Mouse (Mus musculus): ENCODE data around the gene Ccdc138. TPM values are rescaled to one million over a fixed set of nuclear protein-coding genes. Genes with fewer than 3 reads are reported as not detected.
"Not testable (repeated sequence)": the region's sequence is repeated elsewhere in the genome, so short reads cannot be mapped to it uniquely, and the experiment has no call there.

The Ccdc138 gene
- polyA plus RNA-seq, 1 experiment, result 1.0 TPM

DNA sequence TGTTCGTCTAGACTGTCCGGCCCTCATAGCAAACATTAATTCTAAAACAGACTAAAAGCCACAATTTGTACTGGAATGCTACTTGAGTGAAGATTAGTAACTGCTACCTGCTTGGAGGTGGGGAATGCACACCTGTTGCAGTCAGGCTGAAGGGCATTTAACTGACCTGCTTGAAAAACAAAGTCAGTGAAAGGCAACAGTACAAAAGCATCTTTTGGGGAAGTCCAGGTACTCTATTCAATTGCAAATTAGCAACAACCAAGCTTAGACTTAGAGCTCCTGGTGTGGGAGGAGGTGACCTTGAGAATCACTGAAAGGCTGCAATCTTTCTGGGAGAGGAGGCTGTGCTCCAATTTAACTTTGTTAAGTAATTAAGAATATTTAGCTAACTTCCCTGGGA, 34.4 kb downstream of the Ccdc138 start:
- no peaks in the 10 kb centered on the region for H3K27me3 ChIP-seq (replicated peaks; ENCODE audit: control insufficient read depth, insufficient read depth, low read length)
- TF ChIP-seq CTCF (conservative IDR thresholded peaks at IDR 0.05; ENCODE audit: insufficient read depth, insufficient read length, low read depth, low read length), result no peak
- no peak for TF ChIP-seq POLR2A (IDR thresholded peaks at IDR 0.05; ENCODE audit: low read depth, low read length)
- 61% methylated on average over 2 of the region's 2 CpGs for WGBS
- no peak for DNase-seq
- H3K27ac ChIP-seq (ENCODE audit: insufficient read depth, low read depth, low read length), result no peak overlapping the region
- no peaks in the 10 kb centered on the region for H3K36me3 ChIP-seq (ENCODE audit: control insufficient read depth, insufficient read depth, low read length)
- no peaks in the 10 kb centered on the region for H3K4me1 ChIP-seq (ENCODE audit: control insufficient read depth, insufficient read depth, low read length)
- H3K4me3 ChIP-seq (ENCODE audit: insufficient read depth, low read depth, low read length), result no peak overlapping the region

DNA sequence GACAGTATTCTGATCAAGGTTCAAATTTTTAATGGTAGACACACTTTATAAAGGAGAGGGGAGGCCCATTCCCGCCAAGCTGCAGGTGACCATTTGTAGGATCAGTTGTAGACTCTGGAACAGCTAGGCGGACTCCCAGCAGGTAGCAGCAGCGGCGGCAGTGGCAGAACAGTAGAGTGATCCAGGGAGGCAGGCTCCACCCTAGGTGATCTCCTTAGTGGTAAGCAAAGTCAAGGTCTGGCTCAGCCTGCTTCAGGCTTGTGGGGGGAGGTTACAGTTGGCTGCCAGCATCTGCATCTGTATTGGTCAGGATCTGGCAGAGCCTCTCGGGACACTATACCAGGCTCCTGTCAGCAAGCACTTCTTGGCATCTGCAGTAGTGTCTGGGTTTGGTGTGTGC, 38.5 kb downstream of the Ccdc138 start:
- not testable (repeated sequence) for H3K27ac ChIP-seq (ENCODE audit: insufficient read depth, low read depth, low read length); DNase-seq; H3K4me3 ChIP-seq (ENCODE audit: insufficient read depth, low read depth, low read length); H3K4me1 ChIP-seq (ENCODE audit: control insufficient read depth, insufficient read depth, low read length); H3K27me3 ChIP-seq (replicated peaks; ENCODE audit: control insufficient read depth, insufficient read depth, low read length); H3K36me3 ChIP-seq (ENCODE audit: control insufficient read depth, insufficient read depth, low read length)
- WGBS, result 93% methylated on average over 5 of the region's 5 CpGs

DNA sequence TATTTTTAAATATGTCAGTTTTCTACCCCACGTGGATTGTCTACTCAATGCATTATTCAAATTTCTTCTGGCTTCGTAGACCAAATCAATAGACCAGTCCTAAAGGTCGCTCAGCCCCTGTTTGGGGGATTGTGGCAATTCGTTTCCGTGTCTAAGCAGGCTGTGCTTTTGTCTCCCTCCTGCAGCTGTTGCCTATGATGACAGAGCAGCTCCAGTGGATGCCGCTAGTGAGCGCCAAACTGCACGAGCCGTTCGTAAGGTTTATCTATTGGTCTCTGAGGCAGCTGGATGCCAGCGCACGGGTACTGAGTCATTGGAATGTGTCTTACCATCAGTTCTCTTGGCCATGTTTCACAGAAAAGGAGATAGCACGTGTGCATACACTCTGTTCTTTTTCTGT, 42.9 kb downstream of the Ccdc138 start:
- WGBS, result 86% methylated on average over 13 of the region's 13 CpGs

DNA sequence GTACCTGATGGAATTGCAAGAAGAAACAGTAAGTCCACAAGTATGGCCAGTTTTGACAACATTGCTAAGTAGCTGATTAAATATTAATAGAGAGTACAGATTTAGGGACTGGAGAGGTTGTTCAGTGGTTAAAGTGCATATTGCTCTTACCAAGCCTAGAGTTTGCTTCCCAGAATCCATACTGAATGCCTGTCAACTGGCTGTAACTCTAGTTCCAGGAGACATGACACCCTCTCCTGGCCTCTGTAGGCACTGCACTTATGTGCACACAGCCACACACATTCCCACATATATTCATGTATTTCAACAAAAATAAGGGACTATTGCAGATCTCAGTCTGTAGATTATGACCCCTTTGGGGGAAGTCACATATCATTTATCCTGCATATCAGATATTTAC, 51.0 kb downstream of the Ccdc138 start:
- peak; percentile 55 for DNase-seq
- Histone ChIP-seq H3K4me1 (ENCODE audit: control insufficient read depth, insufficient read depth, low read length) (no peaks in the 10 kb centered on the region), H3K27ac (ENCODE audit: insufficient read depth, low read depth, low read length) (no peak overlapping the region), H3K4me3 (ENCODE audit: insufficient read depth, low read depth, low read length) (no peak overlapping the region), H3K36me3 (ENCODE audit: control insufficient read depth, insufficient read depth, low read length) (no peaks in the 10 kb centered on the region), H3K27me3 (replicated peaks; ENCODE audit: control insufficient read depth, insufficient read depth, low read length) (no peaks in the 10 kb centered on the region)
- no peak for TF ChIP-seq POLR2A (IDR thresholded peaks at IDR 0.05; ENCODE audit: low read depth, low read length)
- TF ChIP-seq CTCF (conservative IDR thresholded peaks at IDR 0.05; ENCODE audit: insufficient read depth, insufficient read length, low read depth, low read length), result peak; percentile 59

More for the DNA sequence above, 42.9 kb downstream of the Ccdc138 start:
- Histone ChIP-seq H3K27ac (ENCODE audit: insufficient read depth, low read depth, low read length) (no peak overlapping the region), H3K27me3 (replicated peaks; ENCODE audit: control insufficient read depth, insufficient read depth, low read length) (no peaks in the 10 kb centered on the region), H3K36me3 (ENCODE audit: control insufficient read depth, insufficient read depth, low read length) (no peaks in the 10 kb centered on the region; the same call in 1 of the 2 replicates), H3K4me3 (ENCODE audit: insufficient read depth, low read depth, low read length) (no peak overlapping the region), H3K4me1 (ENCODE audit: control insufficient read depth, insufficient read depth, low read length) (no peaks in the 10 kb centered on the region)
- TF ChIP-seq POLR2A (IDR thresholded peaks at IDR 0.05; ENCODE audit: low read depth, low read length) (no peak), CTCF (conservative IDR thresholded peaks at IDR 0.05; ENCODE audit: insufficient read depth, insufficient read length, low read depth, low read length) (no peak)
- DNase-seq, result no peak

DNA sequence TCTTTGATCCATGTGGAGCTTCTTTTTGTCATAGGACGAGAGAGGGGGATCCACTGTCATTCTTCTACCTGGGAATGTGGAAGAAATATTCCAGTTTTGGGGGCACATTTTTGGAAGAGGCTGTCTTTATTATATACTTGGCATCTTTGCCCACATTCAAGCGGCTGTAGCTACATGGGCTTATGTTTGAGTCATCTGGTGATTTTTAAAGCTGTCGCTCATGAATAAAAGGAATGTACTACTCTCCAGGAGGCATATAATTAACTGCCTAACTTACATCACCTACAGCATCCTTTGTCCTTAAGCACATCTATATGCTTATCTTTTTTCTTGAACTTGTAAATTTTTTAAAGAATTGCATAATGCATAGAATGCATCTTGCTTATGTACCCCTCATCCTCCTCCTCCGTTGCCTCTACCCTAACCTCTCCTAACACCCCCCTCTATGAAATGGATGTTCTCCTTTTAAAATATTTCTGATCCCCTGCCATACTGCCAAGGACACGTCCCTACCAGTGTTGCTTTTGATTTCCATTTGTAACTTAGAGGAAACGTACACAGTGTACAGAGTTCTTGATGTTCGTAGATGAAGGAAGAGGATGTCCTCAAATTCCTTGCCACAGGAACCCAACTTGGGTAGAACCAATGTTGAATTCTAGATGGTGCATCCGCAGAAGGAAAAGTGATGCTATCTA, 57.1 kb downstream of the Ccdc138 start:
- Histone ChIP-seq H3K4me3 (ENCODE audit: insufficient read depth, low read depth, low read length) (no peak overlapping the region), H3K4me1 (ENCODE audit: control insufficient read depth, insufficient read depth, low read length) (no peaks in the 10 kb centered on the region; the same call in 1 of the 2 replicates), H3K36me3 (ENCODE audit: control insufficient read depth, insufficient read depth, low read length) (no peaks in the 10 kb centered on the region), H3K27me3 (replicated peaks; ENCODE audit: control insufficient read depth, insufficient read depth, low read length) (no peaks in the 10 kb centered on the region), H3K27ac (ENCODE audit: insufficient read depth, low read depth, low read length) (no peak overlapping the region)
- no peak for DNase-seq
- TF ChIP-seq POLR2A (IDR thresholded peaks at IDR 0.05; ENCODE audit: low read depth, low read length) (no peak), CTCF (conservative IDR thresholded peaks at IDR 0.05; ENCODE audit: insufficient read depth, insufficient read length, low read depth, low read length) (no peak)
- 88% methylated on average over 8 of the region's 8 CpGs for WGBS

DNA sequence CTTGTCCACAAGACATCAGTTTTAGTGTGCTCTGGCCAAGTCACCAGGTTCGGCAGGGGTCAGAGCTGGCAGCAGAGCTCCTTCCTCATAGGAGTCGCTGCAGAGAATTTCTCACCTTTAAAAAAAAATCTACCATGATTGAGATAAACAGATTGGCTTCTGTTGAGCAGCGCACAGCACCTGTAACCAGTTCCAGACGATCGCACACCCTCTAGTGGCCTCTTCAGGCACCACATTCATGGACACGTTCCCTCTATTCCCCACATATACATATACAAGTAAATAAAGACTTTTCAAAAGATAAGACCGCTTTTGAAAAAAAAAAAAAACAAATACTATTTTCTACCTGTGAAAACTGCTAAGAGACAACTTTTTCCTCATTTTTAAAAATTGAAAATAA, 61.4 kb downstream of the Ccdc138 start:
- peak; percentile 58 for DNase-seq
- Histone ChIP-seq H3K36me3 (ENCODE audit: control insufficient read depth, insufficient read depth, low read length) (no peaks in the 10 kb centered on the region), H3K4me3 (ENCODE audit: insufficient read depth, low read depth, low read length) (no peak overlapping the region), H3K4me1 (ENCODE audit: control insufficient read depth, insufficient read depth, low read length) (peaks cover 6% of the 10 kb centered on the region; the same call in 1 of the 2 replicates), H3K27ac (ENCODE audit: insufficient read depth, low read depth, low read length) (no peak overlapping the region), H3K27me3 (replicated peaks; ENCODE audit: control insufficient read depth, insufficient read depth, low read length) (no peaks in the 10 kb centered on the region)
- TF ChIP-seq POLR2A (IDR thresholded peaks at IDR 0.05; ENCODE audit: low read depth, low read length) (no peak), CTCF (conservative IDR thresholded peaks at IDR 0.05; ENCODE audit: insufficient read depth, insufficient read length, low read depth, low read length) (peak; percentile 67)
- 31% methylated on average over 7 of the region's 7 CpGs for WGBS

DNA sequence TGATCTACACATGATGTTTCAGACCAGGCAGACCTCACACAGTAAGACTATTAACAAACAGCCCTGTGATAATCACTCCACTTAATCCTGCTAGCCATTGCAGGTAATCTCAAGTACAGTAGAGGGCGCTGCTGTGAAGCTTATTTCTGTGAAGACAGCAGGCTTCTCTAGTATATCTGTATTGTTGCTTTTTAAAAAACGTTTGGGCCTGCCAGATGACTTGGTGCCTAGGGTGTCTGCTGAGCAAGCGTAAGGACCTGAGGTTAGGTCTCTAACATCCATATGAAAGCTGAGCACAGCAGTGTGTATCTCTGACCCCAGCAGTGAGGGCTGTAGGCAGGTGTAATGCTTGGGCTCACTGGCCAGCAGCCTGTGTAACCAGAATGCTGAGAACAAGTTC, 62.2 kb downstream of the Ccdc138 start:
- DNase-seq, result peak; percentile 58
- Histone ChIP-seq H3K27me3 (replicated peaks; ENCODE audit: control insufficient read depth, insufficient read depth, low read length) (no peaks in the 10 kb centered on the region), H3K4me1 (ENCODE audit: control insufficient read depth, insufficient read depth, low read length) (peaks cover 6% of the 10 kb centered on the region; the same call in 1 of the 2 replicates), H3K27ac (ENCODE audit: insufficient read depth, low read depth, low read length) (no peak overlapping the region), H3K36me3 (ENCODE audit: control insufficient read depth, insufficient read depth, low read length) (no peaks in the 10 kb centered on the region), H3K4me3 (ENCODE audit: insufficient read depth, low read depth, low read length) (no peak overlapping the region)
- TF ChIP-seq CTCF (conservative IDR thresholded peaks at IDR 0.05; ENCODE audit: insufficient read depth, insufficient read length, low read depth, low read length), result 0 out of 2 replicates have a peak, but pooled peaks have one; percentile 6
- TF ChIP-seq POLR2A (IDR thresholded peaks at IDR 0.05; ENCODE audit: low read depth, low read length), result no peak
- 13% methylated on average over 3 of the region's 3 CpGs for WGBS
